Mouse (Mus musculus): Measurements from ENCODE around the gene Def8. TPM values are rescaled to one million over a fixed set of nuclear protein-coding genes. Genes with fewer than 3 reads are reported as not detected.

Gene Def8
- total and polyA plus RNA-seq, 3 experiments, result 12.6 to 18.6 (median 16.7) TPM

- Histone ChIP-seq H3K4me1 (ENCODE audit: insufficient read depth, low read depth, low read length) (peaks cover 43% of the 10 kb centered on the region), H3K36me3 (replicated peaks) (no peaks in the 10 kb centered on the region), H3K4me3 (ENCODE audit: low read depth, low read length) (peak overlapping the region; percentile 20; the same call in 1 of the 2 replicates), H3K9me3 (replicated peaks) (no peaks in the 10 kb centered on the region), H3K27me3 (ENCODE audit: insufficient read depth, low read length) (peaks cover 35% of the 10 kb centered on the region)
- peak; percentile 64 for ATAC-seq (ENCODE audit: extremely low read depth, insufficient number of reproducible peaks, low FRiP score, poor library complexity, severe bottlenecking)
- DNase-seq (ENCODE audit: low spot score), result peak; percentile 52
- TF ChIP-seq CTCF (IDR thresholded peaks at IDR 0.05; ENCODE audit: low read depth, low read length), result no peak; the same call in 1 of the 2 replicates
Measured at GRCm38 (mm10) chr8:123415967-123416943, 7.1 kb upstream of the Def8 start.

GRCm38 (mm10) chr8:123416944-123417555 lies 6.3 kb upstream of the Def8 start:
- H3K9me3 ChIP-seq (replicated peaks), result no peaks in the 10 kb centered on the region
- H3K36me3 ChIP-seq (replicated peaks), result no peaks in the 10 kb centered on the region
- peak; percentile 0 for DNase-seq (ENCODE audit: low spot score)
- H3K4me3 ChIP-seq (ENCODE audit: low read depth, low read length), result peak overlapping the region; percentile 20; the same call in 1 of the 2 replicates
- no peak for TF ChIP-seq CTCF (IDR thresholded peaks at IDR 0.05; ENCODE audit: low read depth, low read length)
- TF ChIP-seq POLR2AphosphoS5 (IDR thresholded peaks at IDR 0.05; ENCODE audit: insufficient replicate concordance, low read depth, low read length), result no peak
- TF ChIP-seq TAL1 (conservative IDR thresholded peaks at IDR 0.05; ENCODE audit: low read depth, low read length), result no peak
- no peak for TF ChIP-seq GATA1 (IDR thresholded peaks at IDR 0.05; ENCODE audit: borderline replicate concordance, low read length)
- TF ChIP-seq GATA2 (IDR thresholded peaks at IDR 0.05; ENCODE audit: borderline replicate concordance, low read depth, low read length), result no peak
- H3K27me3 ChIP-seq (ENCODE audit: insufficient read depth, low read length), result peaks cover 31% of the 10 kb centered on the region
- ATAC-seq (ENCODE audit: extremely low read depth, insufficient number of reproducible peaks, low FRiP score, poor library complexity, severe bottlenecking), result no peak
- peaks cover 41% of the 10 kb centered on the region for H3K4me1 ChIP-seq (ENCODE audit: insufficient read depth, low read depth, low read length)

- H3K4me1 ChIP-seq (ENCODE audit: insufficient read depth, low read depth, low read length), result peaks cover 33% of the 10 kb centered on the region
- H3K27me3 ChIP-seq (ENCODE audit: insufficient read depth, low read length), result peaks cover 16% of the 10 kb centered on the region
- ATAC-seq (ENCODE audit: extremely low read depth, insufficient number of reproducible peaks, low FRiP score, poor library complexity, severe bottlenecking) (no peak), DNase-seq (ENCODE audit: low spot score) (no peak)
- no peaks in the 10 kb centered on the region for H3K9me3 ChIP-seq (replicated peaks)
- no peaks in the 10 kb centered on the region for H3K36me3 ChIP-seq (replicated peaks)
- TF ChIP-seq TAL1 (conservative IDR thresholded peaks at IDR 0.05; ENCODE audit: low read depth, low read length) (no peak), CTCF (IDR thresholded peaks at IDR 0.05; ENCODE audit: low read depth, low read length) (no peak), GATA1 (IDR thresholded peaks at IDR 0.05; ENCODE audit: borderline replicate concordance, low read length) (no peak), GATA2 (IDR thresholded peaks at IDR 0.05; ENCODE audit: borderline replicate concordance, low read depth, low read length) (no peak), POLR2AphosphoS5 (IDR thresholded peaks at IDR 0.05; ENCODE audit: insufficient replicate concordance, low read depth, low read length) (no peak)
- H3K4me3 ChIP-seq (ENCODE audit: low read depth, low read length), result no peak overlapping the region
Measured at GRCm38 (mm10) chr8:123419711-123420110, 3.6 kb upstream of the Def8 start.

GRCm38 (mm10) chr8:123420525-123421281 lies 2.6 kb upstream of the Def8 start:
- ATAC-seq (ENCODE audit: extremely low read depth, insufficient number of reproducible peaks, low FRiP score, poor library complexity, severe bottlenecking) (no peak), DNase-seq (ENCODE audit: low spot score) (no peak)
- Histone ChIP-seq H3K36me3 (replicated peaks) (no peaks in the 10 kb centered on the region), H3K27me3 (ENCODE audit: insufficient read depth, low read length) (peaks cover 20% of the 10 kb centered on the region), H3K9me3 (replicated peaks) (no peaks in the 10 kb centered on the region), H3K4me3 (ENCODE audit: low read depth, low read length) (no peak overlapping the region), H3K4me1 (ENCODE audit: insufficient read depth, low read depth, low read length) (peaks cover 33% of the 10 kb centered on the region)
- TF ChIP-seq GATA1 (IDR thresholded peaks at IDR 0.05; ENCODE audit: borderline replicate concordance, low read length), result no peak
- no peak for TF ChIP-seq TAL1 (conservative IDR thresholded peaks at IDR 0.05; ENCODE audit: low read depth, low read length)
- no peak for TF ChIP-seq POLR2AphosphoS5 (IDR thresholded peaks at IDR 0.05; ENCODE audit: insufficient replicate concordance, low read depth, low read length)
- TF ChIP-seq CTCF (IDR thresholded peaks at IDR 0.05; ENCODE audit: low read depth, low read length), result no peak
- TF ChIP-seq GATA2 (IDR thresholded peaks at IDR 0.05; ENCODE audit: borderline replicate concordance, low read depth, low read length), result no peak

- H3K4me3 ChIP-seq (ENCODE audit: low read depth, low read length), result no peak overlapping the region
- peaks cover 20% of the 10 kb centered on the region for H3K27me3 ChIP-seq (ENCODE audit: insufficient read depth, low read length)
- no peaks in the 10 kb centered on the region for H3K36me3 ChIP-seq (replicated peaks)
- DNase-seq (ENCODE audit: low spot score) (peak; percentile 0), ATAC-seq (ENCODE audit: extremely low read depth, insufficient number of reproducible peaks, low FRiP score, poor library complexity, severe bottlenecking) (no peak)
- no peaks in the 10 kb centered on the region for H3K9me3 ChIP-seq (replicated peaks)
- H3K4me1 ChIP-seq (ENCODE audit: insufficient read depth, low read depth, low read length), result peaks cover 33% of the 10 kb centered on the region
- no peak for TF ChIP-seq GATA1 (IDR thresholded peaks at IDR 0.05; ENCODE audit: borderline replicate concordance, low read length)
- TF ChIP-seq CTCF (IDR thresholded peaks at IDR 0.05; ENCODE audit: low read depth, low read length), result no peak
- no peak for TF ChIP-seq POLR2AphosphoS5 (IDR thresholded peaks at IDR 0.05; ENCODE audit: insufficient replicate concordance, low read depth, low read length)
- TF ChIP-seq TAL1 (conservative IDR thresholded peaks at IDR 0.05; ENCODE audit: low read depth, low read length), result no peak
Measured at GRCm38 (mm10) chr8:123421325-123421724, 2.0 kb upstream of the Def8 start.

Measured in G1E (cell line).